Mouse (Mus musculus): Measurements from ENCODE around the gene Brox.

Gene Brox

DNA sequence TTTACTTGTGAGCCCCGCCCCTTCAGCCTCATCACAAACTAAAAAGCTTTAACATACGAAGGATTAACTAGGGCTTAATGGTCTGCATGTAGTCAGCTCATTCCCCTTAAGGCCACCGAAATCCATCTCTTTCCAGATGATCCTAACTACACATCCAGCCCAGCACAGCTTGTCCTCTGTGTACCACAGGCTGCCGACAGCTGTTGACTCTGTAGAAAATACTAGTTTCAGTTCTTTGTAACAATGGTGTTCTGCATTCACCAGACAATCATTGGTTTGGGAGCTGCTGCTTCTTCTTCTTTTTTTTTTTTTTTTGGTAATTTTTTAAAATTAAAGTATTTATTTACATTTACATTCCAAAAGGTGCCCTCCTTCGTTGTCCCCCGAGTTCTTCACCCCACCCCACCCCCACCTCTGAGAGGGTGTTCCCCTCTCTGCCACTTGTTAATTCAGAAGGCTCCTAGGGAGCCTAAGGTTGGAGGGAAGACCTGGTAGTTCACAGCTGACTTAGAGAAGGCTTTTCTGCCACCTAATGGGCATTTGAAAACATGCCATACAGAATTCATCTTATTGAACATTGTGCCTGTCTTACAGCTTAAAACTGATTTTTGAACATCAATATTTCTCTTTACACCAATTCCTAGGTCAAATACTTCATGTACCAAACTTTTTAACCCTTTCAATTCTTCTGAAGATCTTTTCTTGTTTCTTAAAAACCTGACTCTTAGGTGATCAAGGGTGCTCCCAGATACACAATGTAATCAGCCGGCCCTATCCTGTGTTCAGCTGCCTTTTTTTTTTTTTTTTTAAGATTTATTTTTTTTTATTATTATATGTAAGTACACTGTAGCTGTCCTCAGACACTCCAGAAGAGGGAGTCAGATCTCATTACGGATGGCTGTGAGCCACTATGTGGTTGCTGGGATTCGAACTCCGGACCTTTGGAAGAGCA lies 23.9 kb downstream of the Brox start:
- DNase-seq: peak; percentile 12 to 24

DNA sequence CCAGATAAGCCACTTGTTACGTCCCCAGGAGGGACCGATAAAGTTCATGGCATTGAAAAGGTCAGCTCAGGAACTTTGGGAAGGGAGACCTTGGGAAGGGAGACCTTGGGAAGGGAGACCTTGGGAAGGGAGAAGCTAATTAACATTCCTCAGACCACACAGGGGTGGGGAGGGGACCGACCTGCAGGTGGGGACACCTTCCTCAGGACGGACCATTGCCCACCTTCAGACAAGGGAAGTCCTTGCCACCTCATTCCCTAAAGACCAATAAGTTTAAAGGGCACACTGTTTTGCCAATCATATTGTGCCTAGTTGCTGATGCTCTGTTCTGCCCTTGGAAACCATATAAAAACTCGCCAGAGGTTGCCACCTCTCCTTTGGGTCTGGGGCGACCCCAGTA lies 29.4 kb downstream of the Brox start:
- DNase-seq: no peak

DNA sequence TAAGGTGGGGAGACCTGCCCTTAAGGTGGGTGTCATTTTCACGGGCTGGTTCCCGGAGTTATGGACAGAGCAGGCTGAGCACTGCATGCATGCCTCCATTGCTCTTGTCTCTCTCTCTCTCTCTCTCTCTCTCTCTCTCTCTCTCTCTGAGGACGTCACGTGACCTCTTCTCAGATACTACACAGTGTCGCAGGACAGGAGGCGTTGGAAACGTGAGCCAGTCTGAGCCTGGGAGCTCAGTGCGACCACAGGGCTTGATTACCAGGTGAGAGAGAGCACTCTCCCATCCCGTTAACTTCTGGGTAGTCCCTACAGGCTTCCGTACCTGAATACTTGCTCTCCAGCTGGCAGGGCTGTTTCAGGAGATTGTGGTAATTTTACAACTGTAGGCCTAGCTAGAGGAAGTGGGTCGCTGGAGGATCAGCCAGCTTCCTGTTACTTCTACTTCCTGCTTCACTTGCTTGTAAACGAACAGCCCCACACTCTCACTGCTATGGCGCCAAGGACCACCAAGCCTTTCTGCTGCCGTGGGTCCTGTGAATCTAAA lies 31.1 kb downstream of the Brox start:
- no peak for DNase-seq

DNA sequence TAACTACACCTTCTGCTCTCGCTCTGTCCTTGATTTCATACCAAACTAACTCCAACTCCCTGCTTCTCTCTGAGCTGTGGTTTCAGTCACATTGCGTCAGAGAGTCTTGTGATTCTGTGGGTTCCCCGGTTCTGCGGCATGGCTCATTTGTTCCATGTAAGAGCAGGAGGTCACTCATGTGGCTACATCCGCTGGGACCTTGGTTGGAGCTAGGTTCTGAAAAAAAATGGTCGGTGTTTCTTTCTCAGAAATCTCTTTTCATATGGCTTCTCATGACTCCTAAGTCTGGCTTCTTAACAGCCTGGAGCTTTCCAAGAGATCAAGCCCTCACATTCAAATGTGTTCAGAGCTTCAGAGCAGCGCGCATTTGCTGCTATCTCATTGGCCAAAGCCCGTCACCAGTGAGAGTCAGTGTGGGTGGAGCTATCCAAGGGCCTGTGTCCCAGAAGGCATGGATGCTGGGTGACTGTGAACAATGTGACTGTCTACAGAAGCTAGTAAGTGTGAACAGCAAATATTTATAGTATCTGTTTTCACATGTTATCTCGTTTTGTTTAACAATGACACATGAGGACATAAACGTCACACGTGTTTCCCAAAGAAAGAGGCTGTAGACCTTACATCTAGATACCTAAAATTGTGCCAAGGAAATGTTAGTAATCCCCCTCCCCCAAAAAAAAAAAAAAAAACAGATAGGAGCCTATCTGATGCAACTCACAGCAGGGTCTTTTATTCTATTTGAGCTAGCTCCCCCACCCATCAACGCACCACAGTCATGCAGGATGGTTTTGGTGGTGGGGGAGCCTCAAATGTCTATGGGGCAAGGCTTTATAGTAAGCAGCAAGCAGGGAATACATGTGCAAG lies 32.7 kb downstream of the Brox start:
- no peak for DNase-seq

DNA sequence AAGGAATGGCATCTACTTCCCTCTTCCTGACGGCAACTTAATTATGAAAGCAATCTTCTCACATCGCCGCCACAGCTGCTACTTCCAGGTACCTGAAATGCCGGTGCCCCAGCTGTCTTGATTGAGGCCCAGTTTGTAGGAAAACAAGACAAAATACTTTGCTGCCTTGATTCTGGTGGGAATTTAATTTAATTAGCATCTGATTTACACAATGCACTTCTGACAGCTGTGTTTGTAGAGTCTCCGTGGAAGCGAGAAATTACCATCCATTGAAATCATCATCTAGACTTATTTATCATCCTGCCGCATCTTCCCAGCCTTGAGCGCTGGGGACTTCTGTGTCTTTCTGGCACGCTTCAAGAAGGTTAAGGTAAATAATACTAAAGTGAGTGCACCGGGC lies 44.5 kb downstream of the Brox start:
- DNase-seq: no peak

DNA sequence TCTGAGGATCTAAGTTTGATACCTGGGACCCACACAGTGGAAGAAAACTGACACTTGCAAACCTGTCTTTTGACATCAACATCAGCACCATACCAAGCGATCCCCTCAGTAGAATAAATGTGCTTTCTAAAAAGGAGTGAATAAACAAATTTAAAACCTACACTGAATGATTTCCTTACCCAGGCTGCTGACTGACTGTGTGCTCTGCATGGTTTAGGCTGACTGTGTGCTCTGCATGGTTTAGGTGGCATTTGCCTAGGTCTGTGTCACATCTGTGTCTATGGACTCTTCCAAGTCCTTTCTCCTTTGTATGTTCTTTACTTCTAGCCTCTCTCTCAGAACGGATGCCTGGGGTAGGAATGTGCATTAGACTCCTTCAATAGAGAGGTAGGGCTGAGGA lies 45.3 kb downstream of the Brox start:
- no peak for DNase-seq

DNA sequence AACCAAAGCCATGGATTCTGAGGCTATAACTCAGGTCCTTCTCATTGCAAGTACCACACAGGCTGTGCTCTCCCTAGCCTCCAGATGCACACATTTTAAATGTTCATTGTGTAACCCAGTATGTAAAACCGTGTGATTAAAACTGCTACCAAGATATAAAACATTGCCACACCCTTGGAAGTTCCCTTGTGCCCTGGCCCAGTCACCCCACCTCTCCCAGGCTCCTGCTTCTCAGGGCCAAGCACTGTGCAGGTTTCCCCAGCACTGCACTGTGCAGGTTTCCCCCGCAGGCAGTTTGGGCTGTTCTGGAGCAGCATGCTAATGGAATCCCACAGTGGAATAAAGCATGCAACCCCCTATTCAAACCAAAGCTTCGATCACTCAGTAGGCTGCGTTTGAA lies 46.5 kb downstream of the Brox start:
- no peak for DNase-seq

DNA sequence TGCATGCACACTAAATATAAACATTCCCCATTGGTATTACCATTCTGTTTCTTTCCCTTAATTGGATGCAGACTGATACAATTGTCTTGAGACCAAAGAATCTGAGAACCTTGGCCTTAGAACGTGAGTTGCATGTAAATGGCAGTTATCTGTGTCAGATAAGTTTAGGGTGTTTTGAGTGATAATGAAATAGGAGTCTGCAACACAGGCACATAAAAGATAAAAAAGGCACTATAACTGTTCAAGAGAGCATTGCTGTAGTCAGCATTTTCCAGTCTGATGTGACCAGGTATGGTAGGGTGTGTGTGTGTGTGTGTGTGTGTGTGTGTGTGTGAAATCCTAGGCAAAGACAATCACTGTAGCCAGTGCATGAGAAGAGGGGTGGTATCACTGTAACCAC lies 48.9 kb downstream of the Brox start:
- no peak for DNase-seq

DNA sequence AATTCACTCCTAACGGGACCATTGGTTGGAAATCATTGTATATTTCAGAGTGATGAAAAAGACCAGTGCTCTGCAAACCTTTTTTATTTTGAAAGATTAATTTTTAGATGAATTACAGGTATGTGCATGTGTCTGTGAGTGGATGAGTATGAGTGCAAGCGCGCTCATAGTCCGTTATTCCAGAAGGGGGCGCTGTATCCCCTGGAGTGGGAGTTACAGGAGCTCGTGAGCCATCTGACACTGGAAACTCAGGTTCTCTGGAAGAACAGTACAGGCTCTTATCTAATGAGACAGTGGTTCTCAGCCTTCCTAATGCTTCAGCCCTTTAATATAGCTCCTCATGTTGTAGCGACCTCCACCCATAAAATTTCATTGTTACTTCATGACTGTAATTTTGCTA lies 53.8 kb downstream of the Brox start:
- DNase-seq: peak in 1 of 2 experiments; percentile 17

DNA sequence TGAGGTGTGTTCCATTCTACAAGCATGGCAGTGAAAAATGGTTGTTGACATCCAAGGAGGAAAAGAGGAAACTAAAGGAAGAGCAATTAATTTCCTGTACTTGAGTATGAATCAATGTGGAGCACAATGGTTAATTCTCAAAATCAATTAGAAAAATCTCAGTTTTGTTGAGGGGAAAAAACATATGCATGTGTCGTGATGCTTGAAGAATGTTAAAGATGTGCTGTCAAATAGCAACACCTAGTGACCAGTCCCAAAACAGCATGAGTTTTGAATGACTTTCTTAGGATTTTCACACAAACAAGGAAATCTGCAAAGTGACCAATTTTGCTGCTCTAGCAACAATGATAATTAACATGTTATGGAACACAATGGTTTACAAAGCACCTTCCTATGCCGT lies 59.2 kb downstream of the Brox start:
- peak; percentile 40 to 60 for DNase-seq

DNA sequence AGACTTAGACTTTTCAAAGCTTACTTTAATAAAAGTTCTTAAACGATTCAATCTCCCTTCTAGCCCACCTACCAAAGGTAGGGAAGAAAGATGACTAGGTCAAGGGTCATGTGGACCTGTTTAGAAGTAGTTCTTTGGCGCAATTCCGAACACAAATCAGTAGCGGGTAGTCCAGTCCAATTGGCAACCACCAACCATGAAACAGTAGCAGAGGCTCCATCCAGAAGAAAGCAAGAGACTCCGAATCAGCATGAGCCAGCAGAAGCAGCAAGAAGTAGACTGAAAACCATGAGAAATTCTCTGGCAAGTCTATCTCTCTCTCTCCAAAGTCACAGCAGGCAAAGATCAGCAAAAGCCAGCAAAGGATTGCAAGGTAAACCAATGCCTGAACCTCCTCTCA lies 60.6 kb downstream of the Brox start:
- no peak for DNase-seq

DNA sequence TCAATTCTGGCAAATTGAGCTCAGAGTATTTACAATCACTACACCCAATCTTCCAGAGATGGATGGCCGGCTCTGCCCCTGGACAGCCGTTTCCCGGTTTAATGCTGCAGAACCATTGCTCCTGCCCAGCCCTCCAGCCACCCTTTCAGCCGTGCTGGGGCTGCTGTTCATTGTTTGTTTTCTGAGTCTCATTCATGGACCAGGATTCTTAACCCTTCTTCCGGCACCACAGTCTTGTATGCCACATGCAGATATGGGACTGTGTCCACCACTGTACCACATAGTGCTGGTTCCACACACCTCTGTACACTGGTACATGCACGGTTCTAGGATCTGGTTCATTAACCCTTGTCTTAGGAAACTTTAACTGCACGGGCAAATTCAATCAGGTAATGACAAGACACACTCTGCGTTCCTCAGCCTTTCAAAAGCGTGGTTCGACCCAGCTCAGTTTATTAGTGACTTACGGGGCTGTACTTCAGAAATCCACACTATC lies 63.3 kb downstream of the Brox start:
- no peak for DNase-seq

DNA sequence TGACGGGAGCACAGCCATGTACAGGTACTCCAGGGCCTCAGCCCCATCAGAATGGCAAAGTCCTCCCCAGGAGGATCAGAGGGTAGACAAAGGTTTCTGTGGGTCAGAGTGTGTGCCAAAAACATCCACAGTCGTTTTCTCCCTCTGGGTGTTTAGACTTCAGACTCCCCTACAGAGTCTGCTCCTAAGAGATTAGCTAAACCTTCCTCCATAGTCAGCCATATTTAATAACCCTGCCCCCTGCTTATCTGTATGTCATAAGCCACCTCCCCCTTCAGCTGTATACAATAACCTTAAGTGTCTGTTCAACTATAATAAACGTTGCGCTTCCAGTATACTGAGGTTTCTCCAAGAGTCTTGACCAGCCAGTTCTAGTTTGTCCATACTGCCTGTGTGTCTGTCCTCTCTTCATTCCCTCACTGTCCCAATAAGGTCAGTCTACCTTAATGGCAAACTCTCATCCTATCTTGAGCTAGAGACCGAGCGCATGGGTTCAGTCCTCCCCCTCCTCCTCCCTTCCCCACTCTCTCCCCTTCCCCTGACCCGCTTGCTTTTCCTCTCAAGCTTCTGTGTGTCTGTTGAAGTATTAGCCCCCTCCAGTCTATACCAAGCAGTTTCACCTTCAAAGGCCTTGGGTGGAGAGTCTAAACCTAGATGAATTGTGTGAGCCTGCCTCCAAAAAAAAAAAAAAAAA lies 63.9 kb downstream of the Brox start:
- no peak for DNase-seq

DNA sequence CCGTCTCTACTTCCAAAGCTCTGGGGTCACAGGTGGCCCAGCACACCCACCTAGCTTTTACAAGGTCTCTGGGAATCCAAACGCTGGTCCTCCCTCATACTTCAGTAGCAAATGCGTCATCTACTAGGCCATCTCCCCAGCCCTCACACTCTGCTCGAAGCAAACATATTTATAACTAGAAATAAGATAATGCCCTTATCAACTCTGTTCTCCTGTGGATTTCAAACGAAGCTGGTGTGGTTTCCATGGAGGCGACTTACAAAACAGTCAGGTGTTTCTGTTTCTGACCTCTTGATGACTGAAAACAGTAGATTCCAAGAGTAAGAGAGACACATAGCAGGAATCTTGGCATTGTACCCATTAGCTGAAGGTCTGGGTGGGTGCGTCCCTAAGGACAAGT lies 69.6 kb downstream of the Brox start:
- DNase-seq: no peak

Measured in cerebellum, postnatal 14 days (tissue).